Mouse (Mus musculus) CH12.LX (cell line): ENCODE results near the gene Ythdf1. TPM values are rescaled to one million over a fixed set of nuclear protein-coding genes. Genes with fewer than 3 reads are reported as not detected.

Experiments
- DNase-seq: peaks from one replicate; pipeline ENCODE4 v3.0.0-alpha.2; 2013; ENCODE audit errors: extremely low read depth
- H3K27ac ChIP-seq: 2 replicates; pipeline ENCODE4 v1.5.1; 2012; ENCODE audit warnings: low read depth, mild to moderate bottlenecking, control low read depth, moderate library complexity; ENCODE audit not compliant: insufficient read depth
- H3K27me3 ChIP-seq: replicated peaks from 2 replicates; pipeline ENCODE3; 2012; ENCODE audit warnings: inconsistent platforms
- H3K36me3 ChIP-seq, 2 experiments: replicated peaks in 1 of 2; 2 replicates each; pipeline versions ENCODE3 to v1.6.1; 2012; ENCODE audit warnings: inconsistent platforms in 1 of 2, low read length in 1 of 2, mild to moderate bottlenecking in 1 of 2, mixed read lengths in 1 of 2, moderate library complexity in 1 of 2; ENCODE audit not compliant: control insufficient read depth in 1 of 2, insufficient read depth in 1 of 2
- H3K4me1 ChIP-seq, 2 experiments: 2 replicates each; pipeline ENCODE4 v1.6.1; 2012; ENCODE audit warnings: inconsistent platforms in 1 of 2, moderate library complexity in 1 of 2; ENCODE audit not compliant: insufficient read depth in 2 of 2, control insufficient read depth in 1 of 2
- H3K4me2 ChIP-seq: 2 replicates; pipeline ENCODE4 v1.6.1; 2012; ENCODE audit warnings: low read depth, mild to moderate bottlenecking, control low read depth; ENCODE audit not compliant: poor library complexity, insufficient read depth, severe bottlenecking
- H3K4me3 ChIP-seq, 3 experiments: fragments of 150-350 bp in 1 of 3; sonication (generic) in 1 of 3; replicated peaks in 1 of 3; 2 replicates each; pipeline versions ENCODE3 to v1.5.1; 2011 to 2012; ENCODE audit warnings: low read depth in 2 of 3, low read length in 2 of 3, mild to moderate bottlenecking in 2 of 3, moderate library complexity in 2 of 3, control low read depth in 1 of 3, improper control_type of control experiment in 1 of 3, inconsistent platforms in 1 of 3, mixed read lengths in 1 of 3; ENCODE audit not compliant: poor library complexity in 1 of 3
- H3K79me2 ChIP-seq: replicated peaks from 2 replicates; pipeline ENCODE4 v1.6.1; 2012; ENCODE audit warnings: mild to moderate bottlenecking, moderate library complexity; ENCODE audit not compliant: control insufficient read depth, poor library complexity, insufficient read depth, severe bottlenecking; ENCODE audit errors: extremely low read depth
- H3K9ac ChIP-seq: 2 replicates; pipeline ENCODE4 v1.6.1; 2012; ENCODE audit warnings: low read depth, mild to moderate bottlenecking, control low read depth, moderate library complexity; ENCODE audit not compliant: insufficient read depth
- H3K9me3 ChIP-seq: replicated peaks from 2 replicates; pipeline ENCODE3; 2012; ENCODE audit warnings: low read length, inconsistent platforms, mixed read lengths
- CHD1 ChIP-seq: IDR thresholded peaks from 2 replicates; pipeline ENCODE4 v1.6.1; 2012; ENCODE audit warnings: low read depth, low read length, improper control_type of control experiment, inconsistent platforms
- CHD2 ChIP-seq: IDR thresholded peaks from 2 replicates; pipeline ENCODE4 v1.6.1; 2011; ENCODE audit warnings: low read length, improper control_type of control experiment
- E2F4 ChIP-seq: IDR thresholded peaks from 2 replicates; pipeline ENCODE4 v1.6.1; 2011; ENCODE audit warnings: low read depth, low read length, improper control_type of control experiment; ENCODE audit not compliant: insufficient replicate concordance
- GABPA ChIP-seq: IDR thresholded peaks from 2 replicates; pipeline ENCODE4 v1.6.1; 2012; ENCODE audit warnings: low read depth, low read length, improper control_type of control experiment, inconsistent platforms; ENCODE audit not compliant: insufficient replicate concordance
- IRF4 ChIP-seq: IDR thresholded peaks from 2 replicates; pipeline ENCODE4 v1.6.1; 2014; ENCODE audit warnings: low read depth, mild to moderate bottlenecking, inconsistent platforms, low read length, improper control_type of control experiment
- JUN ChIP-seq: IDR thresholded peaks from 2 replicates; pipeline ENCODE4 v1.6.1; 2011; ENCODE audit warnings: low read depth, mild to moderate bottlenecking, low read length, improper control_type of control experiment, moderate library complexity; ENCODE audit not compliant: insufficient read depth
- MEF2A ChIP-seq: IDR thresholded peaks from 2 replicates; pipeline ENCODE4 v1.6.1; 2014; ENCODE audit warnings: low read depth, mild to moderate bottlenecking, inconsistent platforms, low read length, improper control_type of control experiment, borderline replicate concordance
- NRF1 ChIP-seq: IDR thresholded peaks from 2 replicates; pipeline ENCODE4 v1.6.1; 2014; ENCODE audit warnings: low read depth, mild to moderate bottlenecking, inconsistent platforms, low read length, improper control_type of control experiment, moderate library complexity
- POLR2A ChIP-seq: IDR thresholded peaks from 2 replicates; pipeline ENCODE4 v1.6.1; 2011; ENCODE audit warnings: low read depth, mild to moderate bottlenecking, improper control_type of control experiment, low read length
- TBP ChIP-seq: conservative IDR thresholded peaks from 2 replicates; pipeline ENCODE4 v1.6.1; 2011; ENCODE audit warnings: low read depth, low read length, improper control_type of control experiment
- TCF12 ChIP-seq: IDR thresholded peaks from 2 replicates; pipeline ENCODE4 v1.6.1; 2014; ENCODE audit warnings: low read depth, mild to moderate bottlenecking, inconsistent platforms, low read length, improper control_type of control experiment
- ZMIZ1 ChIP-seq: IDR thresholded peaks from 2 replicates; pipeline ENCODE4 v1.6.1; 2012; ENCODE audit warnings: low read depth, mild to moderate bottlenecking, inconsistent platforms, low read length, improper control_type of control experiment
- dilution Hi-C: fragments of 300-500 bp; cut with MboI; formaldehyde crosslinking; loops from 2 replicates; pipeline ENCODE4 v1.14.3; 2020; ENCODE audit warnings: low sequenced_read_pairs; ENCODE audit not compliant: extremely low pct_unique_long_range_greater_than_20kb, extremely low pct_ligation_motif_present
- in situ Hi-C: fragments of 300-500 bp; cut with MboI; formaldehyde crosslinking; loops from 3 replicates; pipeline ENCODE4 v1.14.3; 2019; ENCODE audit warnings: low sequenced_read_pairs, low pct_ligation_motif_present, low pct_unique_long_range_greater_than_20kb, mixed read lengths
- polyA plus RNA-seq: library from polyadenylated mRNA; unstranded; fragments of >175 nt; gene quantifications from 2 replicates; pipeline ENCODE4 v1.2.1, GENCODE M21; 2012; ENCODE audit warnings: low read depth; ENCODE audit not compliant: insufficient read length
- total RNA-seq, 2 experiments: library from RNA; depleted of rRNA; stranded (reverse); fragments of 300-350 nt in 1 of 2; fragments of >200 nt in 1 of 2; gene quantifications; 2 replicates each; pipeline ENCODE4 v1.2.3; 2012 to 2014

Gene Ythdf1
- total and polyA plus RNA-seq, 3 experiments = 27.5 to 67.0 (median 42.5) TPM

DNA sequence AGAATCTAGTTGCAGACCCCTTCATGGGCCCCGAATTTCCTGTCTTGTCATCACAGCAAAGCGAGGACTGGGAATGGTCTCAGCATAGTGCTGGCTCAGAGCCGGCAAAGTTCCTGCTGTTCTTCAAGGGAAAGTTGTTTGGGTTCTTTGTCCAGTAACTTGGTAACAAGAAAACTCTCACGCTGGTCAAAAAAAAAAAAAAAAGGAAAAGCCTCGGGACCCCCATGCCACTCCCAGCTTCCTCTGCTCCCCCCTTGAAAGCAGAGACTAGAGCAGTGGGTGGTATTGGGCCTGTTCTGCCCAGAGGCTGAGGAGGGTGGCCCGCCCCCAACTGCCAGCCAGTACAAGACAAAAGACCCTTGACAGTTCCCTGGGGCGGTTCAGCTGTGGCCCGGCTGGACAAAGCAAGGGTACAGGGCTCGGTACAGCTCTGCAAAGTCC lies 32.0 kb upstream of the Ythdf1 start:
- Histone ChIP-seq H3K27me3 (peaks cover 93% of the 10 kb centered on the region), H3K9ac (no peak overlapping the region), H3K27ac (no peak overlapping the region), H3K4me3 (no peak overlapping the region), H3K4me1 (no peaks in the 10 kb centered on the region), H3K36me3 (no peaks in the 10 kb centered on the region), H3K9me3 (no peaks in the 10 kb centered on the region), H3K79me2 (no peaks in the 10 kb centered on the region), H3K4me2 (no peak overlapping the region)
- dilution Hi-C loops = no loop called here
- in situ Hi-C loops = no loop called here
- no peak for DNase-seq
- TF ChIP-seq ZMIZ1 (no peak), MEF2A (no peak), CHD1 (no peak), CHD2 (no peak), GABPA (no peak)

DNA sequence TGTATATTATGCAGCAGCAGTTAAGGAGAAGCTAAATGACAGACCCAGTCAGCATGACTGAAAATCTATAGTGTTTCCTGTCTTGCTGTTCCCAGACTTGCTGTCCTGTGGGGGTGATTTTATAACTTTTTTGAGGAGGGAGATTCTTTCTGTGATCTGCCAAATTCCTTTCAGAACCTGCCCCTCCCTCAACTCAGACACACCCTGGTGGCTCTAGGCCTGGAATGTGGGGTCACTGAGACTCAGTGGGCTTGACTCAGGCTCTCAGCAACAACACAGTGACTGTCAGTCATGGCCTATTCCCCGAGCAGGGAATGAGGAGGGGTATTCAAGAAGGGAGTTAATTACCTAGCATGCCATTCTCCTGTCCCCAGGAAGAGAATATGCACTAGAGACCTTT lies 29.2 kb upstream of the Ythdf1 start:
- H3K79me2 ChIP-seq = no peaks in the 10 kb centered on the region
- no peak overlapping the region for H3K4me2 ChIP-seq
- H3K4me1 ChIP-seq = no peaks in the 10 kb centered on the region
- H3K36me3 ChIP-seq = no peaks in the 10 kb centered on the region
- H3K4me3 ChIP-seq = no peak overlapping the region
- TF ChIP-seq E2F4 (no peak), POLR2A (no peak), TCF12 (no peak), NRF1 (no peak), JUN (no peak)
- H3K27me3 ChIP-seq = peaks cover 93% of the 10 kb centered on the region
- in situ Hi-C loops = no loop called here
- H3K27ac ChIP-seq = no peak overlapping the region
- DNase-seq = no peak
- H3K9ac ChIP-seq = no peak overlapping the region
- H3K9me3 ChIP-seq = no peaks in the 10 kb centered on the region
- dilution Hi-C loops = no loop called here

- no peak overlapping the region for H3K4me3 ChIP-seq
- TF ChIP-seq MEF2A (no peak), TBP (no peak), IRF4 (no peak)
- TF ChIP-seq, all 38 proteins: peak for 0
- Histone ChIP-seq H3K79me2 (no peaks in the 10 kb centered on the region), H3K9ac (no peak overlapping the region), H3K27me3 (peaks cover 83% of the 10 kb centered on the region), H3K36me3 (no peaks in the 10 kb centered on the region), H3K9me3 (no peaks in the 10 kb centered on the region), H3K4me2 (no peak overlapping the region), H3K27ac (no peak overlapping the region), H3K4me1 (no peaks in the 10 kb centered on the region)
- in situ Hi-C loops (no loop called here), dilution Hi-C loops (no loop called here)
- DNase-seq = no peak
These were observed 21.1 kb upstream of the Ythdf1 start for GRCm38 (mm10) chr2:180941869-180942268.
